Mouse (Mus musculus) erythroblast, embryonic 14.5 days (primary cell): ENCODE measurements around the gene Rpl13a.

ENCODE experiments used
- GATA1 ChIP-seq: IDR thresholded peaks from 2 replicates; pipeline ENCODE4 v1.6.1; 2012; ENCODE audit warnings: low read length, inconsistent platforms, mixed read lengths
- TAL1 ChIP-seq: IDR thresholded peaks from 3 replicates; pipeline ENCODE4 v1.6.1; 2012; ENCODE audit warnings: low read length, inconsistent platforms, mixed read lengths

GRCm38 (mm10) chr7:45091001-45091990 is 37.3 kb downstream of the Rpl13a start:
- TF ChIP-seq GATA1: no peak
- no peak for TF ChIP-seq TAL1
